Mouse (Mus musculus): ENCODE data around the gene 4930519P11Rik. TPM values are rescaled to one million over a fixed set of nuclear protein-coding genes. Genes with fewer than 3 reads are reported as not detected.

4930519P11Rik gene
- not detected in 2 replicates for polyA plus RNA-seq (2015; fragmentation: Nextera tagmentation; extraction: Ambion mirVana)

- peak within 1 kb of the TSS; percentile 99 for H3K27ac ChIP-seq (ENCODE audit: low read length)
- peak within 1 kb of the TSS; percentile 65 for H3K4me3 ChIP-seq (ENCODE audit: low read length)
- no peaks in the 10 kb centered on the region for H3K9me3 ChIP-seq (ENCODE audit: control insufficient read depth, low read length)
- H3K4me1 ChIP-seq (ENCODE audit: control insufficient read depth, insufficient read depth, low read length), result peaks cover 17% of the 10 kb centered on the region
- ATAC-seq, result peak; percentile 97
- H3K4me2 ChIP-seq (ENCODE audit: low read depth, low read length), result peak within 1 kb of the TSS; percentile 83
- under 1% methylated on average over 82 of the region's 98 CpGs for WGBS
- H3K36me3 ChIP-seq (ENCODE audit: control insufficient read depth, insufficient read depth, low read length), result no peaks in the 10 kb centered on the region
- H3K9ac ChIP-seq (ENCODE audit: low read depth, low read length), result peak within 1 kb of the TSS; percentile 91
- H3K27me3 ChIP-seq (replicated peaks; ENCODE audit: control insufficient read depth, insufficient read depth, low read length), result no peaks in the 10 kb centered on the region
Measured at GRCm38 (mm10) chr2:154613118-154614115, at the start of gene 4930519P11Rik, which contains the start of gene Zfp341. Gene 4930519P11Rik, minus strand, starts transcription at chr2:154613437. Gene Zfp341, plus strand, starts transcription at chr2:154613297.

GRCm38 (mm10) chr2:154659531-154660074 lies 46.4 kb upstream of the 4930519P11Rik start:
- H3K9me3 ChIP-seq (ENCODE audit: control insufficient read depth, low read length), result no peaks in the 10 kb centered on the region
- peak overlapping the region; percentile 44; the same call in 1 of the 2 replicates for H3K9ac ChIP-seq (ENCODE audit: low read depth, low read length)
- H3K27ac ChIP-seq (ENCODE audit: low read length), result no peak overlapping the region
- H3K4me3 ChIP-seq (ENCODE audit: low read length), result no peak overlapping the region
- H3K4me1 ChIP-seq (ENCODE audit: control insufficient read depth, insufficient read depth, low read length), result peaks cover 23% of the 10 kb centered on the region
- WGBS, result 75% methylated on average over 4 of the region's 5 CpGs
- H3K36me3 ChIP-seq (ENCODE audit: control insufficient read depth, insufficient read depth, low read length), result no peaks in the 10 kb centered on the region
- H3K4me2 ChIP-seq (ENCODE audit: low read depth, low read length), result peak overlapping the region; percentile 90; the same call in 1 of the 2 replicates
- H3K27me3 ChIP-seq (replicated peaks; ENCODE audit: control insufficient read depth, insufficient read depth, low read length), result no peaks in the 10 kb centered on the region
- ATAC-seq, result no peak

- H3K4me3 ChIP-seq (ENCODE audit: low read length), result no peak overlapping the region
- H3K36me3 ChIP-seq (ENCODE audit: control insufficient read depth, insufficient read depth, low read length), result no peaks in the 10 kb centered on the region
- ATAC-seq, result no peak
- no peaks in the 10 kb centered on the region for H3K9me3 ChIP-seq (ENCODE audit: control insufficient read depth, low read length)
- H3K9ac ChIP-seq (ENCODE audit: low read depth, low read length), result peak overlapping the region; percentile 44; the same call in 1 of the 2 replicates
- peak overlapping the region; percentile 90; the same call in 1 of the 2 replicates for H3K4me2 ChIP-seq (ENCODE audit: low read depth, low read length)
- WGBS, result 74% methylated on average over 4 of the region's 4 CpGs
- no peak overlapping the region for H3K27ac ChIP-seq (ENCODE audit: low read length)
- no peaks in the 10 kb centered on the region for H3K27me3 ChIP-seq (replicated peaks; ENCODE audit: control insufficient read depth, insufficient read depth, low read length)
- H3K4me1 ChIP-seq (ENCODE audit: control insufficient read depth, insufficient read depth, low read length), result peaks cover 23% of the 10 kb centered on the region
Measured at GRCm38 (mm10) chr2:154659070-154659469, 45.8 kb upstream of the 4930519P11Rik start.

GRCm38 (mm10) chr2:154657486-154658237 lies 44.4 kb upstream of the 4930519P11Rik start:
- peak overlapping the region; percentile 95 for H3K27ac ChIP-seq (ENCODE audit: low read length)
- peaks cover 23% of the 10 kb centered on the region for H3K4me1 ChIP-seq (ENCODE audit: control insufficient read depth, insufficient read depth, low read length)
- H3K36me3 ChIP-seq (ENCODE audit: control insufficient read depth, insufficient read depth, low read length), result no peaks in the 10 kb centered on the region
- peak; percentile 49 for ATAC-seq
- H3K4me2 ChIP-seq (ENCODE audit: low read depth, low read length), result peak overlapping the region; percentile 90
- H3K4me3 ChIP-seq (ENCODE audit: low read length), result peak overlapping the region; percentile 79
- H3K9ac ChIP-seq (ENCODE audit: low read depth, low read length), result peak overlapping the region; percentile 93
- H3K27me3 ChIP-seq (replicated peaks; ENCODE audit: control insufficient read depth, insufficient read depth, low read length), result no peaks in the 10 kb centered on the region
- H3K9me3 ChIP-seq (ENCODE audit: control insufficient read depth, low read length), result no peaks in the 10 kb centered on the region
- WGBS, result 4% methylated on average over 12 of the region's 12 CpGs

- peak overlapping the region; percentile 79 for H3K4me3 ChIP-seq (ENCODE audit: low read length)
- H3K27ac ChIP-seq (ENCODE audit: low read length), result peak overlapping the region; percentile 95
- WGBS, result under 1% methylated on average over 67 of the region's 67 CpGs
- peak overlapping the region; percentile 90 for H3K4me2 ChIP-seq (ENCODE audit: low read depth, low read length)
- no peaks in the 10 kb centered on the region for H3K27me3 ChIP-seq (replicated peaks; ENCODE audit: control insufficient read depth, insufficient read depth, low read length)
- peak overlapping the region; percentile 93 for H3K9ac ChIP-seq (ENCODE audit: low read depth, low read length)
- peak; percentile 99 for ATAC-seq
- no peaks in the 10 kb centered on the region for H3K36me3 ChIP-seq (ENCODE audit: control insufficient read depth, insufficient read depth, low read length)
- peaks cover 23% of the 10 kb centered on the region for H3K4me1 ChIP-seq (ENCODE audit: control insufficient read depth, insufficient read depth, low read length)
- H3K9me3 ChIP-seq (ENCODE audit: control insufficient read depth, low read length), result no peaks in the 10 kb centered on the region
Measured at GRCm38 (mm10) chr2:154656710-154657485, 43.7 kb upstream of the 4930519P11Rik start.

- no peaks in the 10 kb centered on the region for H3K9me3 ChIP-seq (ENCODE audit: control insufficient read depth, low read length)
- H3K4me1 ChIP-seq (ENCODE audit: control insufficient read depth, insufficient read depth, low read length), result peaks cover 23% of the 10 kb centered on the region
- no peaks in the 10 kb centered on the region for H3K36me3 ChIP-seq (ENCODE audit: control insufficient read depth, insufficient read depth, low read length)
- no peak overlapping the region for H3K4me3 ChIP-seq (ENCODE audit: low read length)
- no peaks in the 10 kb centered on the region for H3K27me3 ChIP-seq (replicated peaks; ENCODE audit: control insufficient read depth, insufficient read depth, low read length)
- ATAC-seq, result no peak
- no peak overlapping the region for H3K9ac ChIP-seq (ENCODE audit: low read depth, low read length)
- 69% methylated on average over 2 of the region's 2 CpGs for WGBS
- peak overlapping the region; percentile 31 for H3K4me2 ChIP-seq (ENCODE audit: low read depth, low read length)
- 0 out of 2 replicates have a peak overlapping the region, but pooled peaks have one; percentile 9 for H3K27ac ChIP-seq (ENCODE audit: low read length)
Measured at GRCm38 (mm10) chr2:154655878-154656414, 42.7 kb upstream of the 4930519P11Rik start.

- H3K27me3 ChIP-seq (replicated peaks; ENCODE audit: control insufficient read depth, insufficient read depth, low read length), result no peaks in the 10 kb centered on the region
- no peaks in the 10 kb centered on the region; the same call in 1 of the 2 replicates for H3K9me3 ChIP-seq (ENCODE audit: control insufficient read depth, low read length)
- no peak overlapping the region for H3K27ac ChIP-seq (ENCODE audit: low read length)
- WGBS, result 96% methylated on average over 12 of the region's 12 CpGs
- no peak overlapping the region for H3K4me2 ChIP-seq (ENCODE audit: low read depth, low read length)
- H3K4me1 ChIP-seq (ENCODE audit: control insufficient read depth, insufficient read depth, low read length), result peaks cover 16% of the 10 kb centered on the region
- no peaks in the 10 kb centered on the region for H3K36me3 ChIP-seq (ENCODE audit: control insufficient read depth, insufficient read depth, low read length)
- no peak overlapping the region for H3K9ac ChIP-seq (ENCODE audit: low read depth, low read length)
- no peak overlapping the region for H3K4me3 ChIP-seq (ENCODE audit: low read length)
- ATAC-seq, result no peak
Measured at GRCm38 (mm10) chr2:154654976-154655375, 41.7 kb upstream of the 4930519P11Rik start.

GRCm38 (mm10) chr2:154651363-154651762 lies 38.1 kb upstream of the 4930519P11Rik start, which contains the start of gene Chmp4b:
Gene Chmp4b, plus strand, starts transcription at chr2:154651705.
- WGBS, result 38% methylated on average over 8 of the region's 8 CpGs
- peak; percentile 88 for ATAC-seq
- H3K9ac ChIP-seq (ENCODE audit: low read depth, low read length), result no peak within 1 kb of the TSS
- no peaks in the 10 kb centered on the region; the same call in 1 of the 2 replicates for H3K9me3 ChIP-seq (ENCODE audit: control insufficient read depth, low read length)
- no peak within 1 kb of the TSS for H3K4me3 ChIP-seq (ENCODE audit: low read length)
- peak within 1 kb of the TSS; percentile 81 for H3K27ac ChIP-seq (ENCODE audit: low read length)
- H3K36me3 ChIP-seq (ENCODE audit: control insufficient read depth, insufficient read depth, low read length), result no peaks in the 10 kb centered on the region
- H3K4me2 ChIP-seq (ENCODE audit: low read depth, low read length), result 0 out of 2 replicates have a peak within 1 kb of the TSS, but pooled peaks have one; percentile 17
- H3K27me3 ChIP-seq (replicated peaks; ENCODE audit: control insufficient read depth, insufficient read depth, low read length), result no peaks in the 10 kb centered on the region
- H3K4me1 ChIP-seq (ENCODE audit: control insufficient read depth, insufficient read depth, low read length), result no peaks in the 10 kb centered on the region
